Mouse (Mus musculus) heart, postnatal 0 days (tissue): ENCODE data around the gene Il15.

Experiments
- CTCF ChIP-seq: IDR thresholded peaks from 2 replicates; pipeline ENCODE4 v1.5.1; 2016; ENCODE audit warnings: antibody characterized with exemption, control low read depth, low read depth
- EP300 ChIP-seq: IDR thresholded peaks from 2 replicates; pipeline ENCODE4 v1.6.1; 2016; ENCODE audit warnings: antibody characterized with exemption, low read depth

- no peak for TF ChIP-seq CTCF
- no peak for TF ChIP-seq EP300
These were observed 1.0 kb upstream of the Il15 start for GRCm38 (mm10) chr8:82404068-82404467.
